Mouse (Mus musculus) testis, adult 2 months (tissue): ENCODE measurements around the gene Efhc1. TPM values are rescaled to one million over a fixed set of nuclear protein-coding genes. Genes with fewer than 3 reads are reported as not detected.

Experiments used
- H3K27ac ChIP-seq: fragments of 200-500 bp; 2 replicates; pipeline ENCODE4 v1.5.1; 2012; ENCODE audit warnings: low read depth, low read length; ENCODE audit not compliant: control insufficient read depth, insufficient read depth
- H3K27me3 ChIP-seq: fragments of 200-500 bp; 2 replicates; pipeline ENCODE4 v1.6.1; 2012; ENCODE audit warnings: mild to moderate bottlenecking, low read length, moderate library complexity; ENCODE audit not compliant: control insufficient read depth, insufficient read depth
- H3K36me3 ChIP-seq: fragments of 200-500 bp; 2 replicates; pipeline ENCODE4 v1.6.1; 2012; ENCODE audit warnings: mild to moderate bottlenecking, low read length; ENCODE audit not compliant: control insufficient read depth, insufficient read depth
- H3K4me1 ChIP-seq: fragments of 200-500 bp; 2 replicates; pipeline ENCODE4 v1.6.1; 2012; ENCODE audit warnings: low read length; ENCODE audit not compliant: control insufficient read depth, insufficient read depth
- H3K4me3 ChIP-seq: fragments of 200-500 bp; 2 replicates; pipeline ENCODE4 v1.5.1; 2012; ENCODE audit warnings: low read depth, mild to moderate bottlenecking, low read length, moderate library complexity, mixed read lengths; ENCODE audit not compliant: control insufficient read depth
- CTCF ChIP-seq: fragments of 200-500 bp; IDR thresholded peaks from 2 replicates; pipeline ENCODE4 v1.5.1; 2012; ENCODE audit warnings: low read depth, mild to moderate bottlenecking, inconsistent platforms, low read length, moderate library complexity; ENCODE audit not compliant: control insufficient read depth, insufficient read depth, insufficient replicate concordance
- POLR2A ChIP-seq: fragments of 200-500 bp; IDR thresholded peaks from 2 replicates; pipeline ENCODE4 v1.6.1; 2012; ENCODE audit warnings: low read depth, mild to moderate bottlenecking, inconsistent platforms, low read length, moderate library complexity; ENCODE audit not compliant: control insufficient read depth
- polyA plus RNA-seq: library from polyadenylated mRNA; depleted of rRNA; stranded (reverse); fragments of >200 nt; gene quantifications from 2 replicates; pipeline ENCODE4 v1.2.3, GENCODE M21; 2012

Efhc1 gene
- polyA plus RNA-seq, 1 experiment: 451 TPM

DNA sequence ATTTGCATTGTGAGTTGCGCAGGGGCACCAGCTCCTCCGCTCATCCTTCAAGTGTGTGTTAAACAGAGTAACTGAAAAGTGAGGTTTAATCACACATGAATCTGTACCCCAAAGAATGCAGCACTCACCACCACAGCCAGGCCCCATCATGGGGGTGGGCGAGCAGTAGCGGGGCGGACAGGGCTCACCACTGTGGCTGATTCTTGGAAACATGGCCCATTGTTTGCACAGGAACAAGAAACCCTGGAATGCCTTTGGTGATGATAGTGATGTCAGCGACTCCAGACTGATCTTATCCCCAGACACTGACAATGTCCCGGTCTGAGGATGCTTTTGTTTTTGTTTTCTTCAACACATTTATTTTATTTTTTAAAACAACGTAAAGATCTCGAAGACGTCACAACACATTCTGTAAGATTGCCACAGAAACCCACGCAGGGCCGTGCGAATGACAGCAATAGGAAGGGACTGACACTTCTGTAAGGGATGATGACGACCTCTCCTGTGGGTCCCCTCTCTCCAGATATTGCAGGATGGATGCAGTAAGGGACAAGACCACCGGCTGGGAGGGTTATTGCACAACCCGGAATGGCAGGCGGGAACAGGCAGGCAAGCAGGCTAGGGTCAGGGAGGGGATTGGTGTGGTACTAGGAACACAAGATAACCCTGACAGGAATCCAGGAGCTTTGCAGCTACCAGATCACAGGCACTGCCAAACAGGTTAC is 45.3 kb downstream of the Efhc1 start:
- peaks cover 1% of the 10 kb centered on the region; the same call in 1 of the 2 replicates for H3K36me3 ChIP-seq
- no peaks in the 10 kb centered on the region for H3K4me1 ChIP-seq
- H3K4me3 ChIP-seq: no peak overlapping the region
- no peak overlapping the region for H3K27ac ChIP-seq
- no peak for TF ChIP-seq POLR2A
- TF ChIP-seq CTCF: no peak
- H3K27me3 ChIP-seq: no peaks in the 10 kb centered on the region

DNA sequence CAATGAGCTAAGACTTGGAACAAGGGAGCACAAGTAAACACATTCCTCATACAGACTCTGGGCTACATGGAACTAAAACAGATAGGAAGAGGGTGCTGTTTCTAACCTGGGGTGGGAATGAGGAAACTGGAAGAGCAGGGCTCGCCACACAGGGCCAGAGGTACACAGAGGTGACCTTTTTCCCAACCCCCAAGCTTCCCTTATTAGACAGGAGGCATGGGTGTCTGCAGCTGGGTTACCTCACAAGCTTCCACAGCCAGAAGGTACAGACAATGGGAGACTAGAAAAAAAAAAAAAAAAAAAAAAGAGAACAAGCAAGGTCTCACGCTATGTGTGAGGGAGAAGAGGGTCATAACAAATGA is 45.9 kb downstream of the Efhc1 start:
- TF ChIP-seq CTCF (no peak), POLR2A (no peak)
- Histone ChIP-seq H3K27me3 (no peaks in the 10 kb centered on the region), H3K4me1 (no peaks in the 10 kb centered on the region), H3K27ac (no peak overlapping the region), H3K36me3 (peaks cover under 1% of the 10 kb centered on the region; the same call in 1 of the 2 replicates), H3K4me3 (no peak overlapping the region)

DNA sequence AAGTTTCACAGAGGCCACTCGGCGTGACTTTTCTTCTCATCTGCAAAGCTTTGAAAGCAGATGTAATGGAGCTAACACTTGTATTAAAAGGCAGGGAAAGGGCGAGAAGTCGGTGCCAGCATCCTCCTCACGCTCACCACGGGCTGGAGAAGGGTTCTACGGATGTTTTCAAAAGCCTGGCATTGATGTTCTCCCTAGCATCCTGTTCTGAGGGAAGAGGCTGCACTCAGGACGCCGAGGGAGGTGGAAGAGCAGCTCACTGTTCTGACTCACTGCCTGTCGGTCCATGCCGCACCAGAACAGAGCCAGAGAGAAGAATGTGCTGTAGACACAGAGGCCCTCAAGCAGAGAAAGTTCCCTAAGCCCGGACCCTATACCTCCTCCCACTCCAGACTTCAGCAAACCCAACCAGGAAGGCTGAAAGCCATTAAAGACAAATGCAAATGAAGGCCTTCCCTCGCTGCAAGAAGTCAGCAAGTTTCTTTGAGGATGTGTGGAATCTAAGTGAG is 46.5 kb downstream of the Efhc1 start:
- Histone ChIP-seq H3K27ac (no peak overlapping the region), H3K27me3 (no peaks in the 10 kb centered on the region), H3K4me3 (no peak overlapping the region), H3K4me1 (no peaks in the 10 kb centered on the region), H3K36me3 (no peaks in the 10 kb centered on the region)
- TF ChIP-seq POLR2A (no peak), CTCF (no peak)

DNA sequence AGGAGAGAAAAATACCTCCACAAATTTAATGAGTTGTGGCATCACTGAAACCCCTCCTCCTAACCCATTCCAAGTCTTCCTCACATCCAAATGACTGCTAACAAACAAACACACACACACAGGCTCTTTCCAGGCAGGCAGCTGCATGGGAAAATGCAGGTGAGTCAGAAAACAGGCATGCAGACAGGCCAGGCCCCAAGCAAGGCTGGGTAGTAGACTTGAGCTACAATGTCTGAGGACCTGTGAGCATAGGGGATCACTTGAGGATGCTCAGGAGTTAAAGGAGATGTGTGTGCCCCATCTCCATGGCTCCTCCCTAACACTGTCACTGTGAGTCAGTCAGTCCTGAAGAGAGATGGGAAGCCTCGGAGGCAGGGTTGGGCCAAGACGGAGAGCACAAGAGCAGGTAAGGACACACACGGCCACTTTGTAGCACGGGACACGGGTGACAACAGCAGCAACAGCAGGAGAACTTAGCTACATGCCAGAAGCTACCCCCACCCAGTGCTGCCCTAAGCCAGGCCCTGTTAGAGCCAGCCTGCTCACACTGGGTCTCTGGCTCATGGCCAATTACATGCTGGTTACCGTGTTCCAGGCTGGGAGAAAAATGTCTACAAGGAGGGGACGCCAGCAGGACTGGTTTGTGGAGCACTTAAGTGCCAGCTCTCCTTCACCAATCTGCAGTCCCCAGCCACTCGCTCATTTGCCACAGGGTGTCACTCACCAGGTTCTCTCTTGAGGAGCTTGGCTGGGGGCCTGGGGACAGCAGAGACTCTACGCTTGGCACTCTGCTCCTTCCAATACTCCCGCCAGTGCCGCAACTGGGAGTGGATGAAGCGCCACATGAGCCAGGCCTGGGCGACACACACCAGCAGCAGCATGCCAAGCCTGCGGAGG is 51.1 kb downstream of the Efhc1 start:
- H3K36me3 ChIP-seq: no peaks in the 10 kb centered on the region
- no peaks in the 10 kb centered on the region for H3K4me1 ChIP-seq
- no peak overlapping the region for H3K4me3 ChIP-seq
- H3K27me3 ChIP-seq: no peaks in the 10 kb centered on the region
- TF ChIP-seq POLR2A: no peak
- no peak for TF ChIP-seq CTCF
- no peak overlapping the region for H3K27ac ChIP-seq

DNA sequence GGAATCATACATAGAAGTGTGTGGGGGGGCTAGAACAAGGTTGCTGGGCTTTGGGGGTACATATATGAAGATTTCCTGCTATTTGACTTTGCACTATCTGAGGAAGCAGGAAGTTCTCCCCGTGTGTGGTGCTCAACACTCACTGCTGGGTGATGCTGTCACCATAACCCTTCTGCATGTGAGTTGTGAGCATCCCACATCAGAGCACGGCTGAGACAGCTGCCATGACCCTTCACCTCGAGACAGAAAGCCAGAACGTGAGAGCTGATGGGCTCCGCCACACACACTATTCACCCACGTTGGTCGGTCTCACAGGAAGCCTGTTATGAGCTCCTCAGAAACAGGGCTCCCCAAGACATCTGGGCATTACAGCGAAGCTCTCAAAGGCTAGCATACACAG is 53.2 kb downstream of the Efhc1 start:
- no peaks in the 10 kb centered on the region for H3K27me3 ChIP-seq
- H3K36me3 ChIP-seq: no peaks in the 10 kb centered on the region
- 0 out of 2 replicates have a peak, but pooled peaks cover 2% of the 10 kb centered on the region for H3K4me1 ChIP-seq
- no peak overlapping the region for H3K27ac ChIP-seq
- H3K4me3 ChIP-seq: no peak overlapping the region
- TF ChIP-seq CTCF: no peak
- TF ChIP-seq POLR2A: no peak

DNA sequence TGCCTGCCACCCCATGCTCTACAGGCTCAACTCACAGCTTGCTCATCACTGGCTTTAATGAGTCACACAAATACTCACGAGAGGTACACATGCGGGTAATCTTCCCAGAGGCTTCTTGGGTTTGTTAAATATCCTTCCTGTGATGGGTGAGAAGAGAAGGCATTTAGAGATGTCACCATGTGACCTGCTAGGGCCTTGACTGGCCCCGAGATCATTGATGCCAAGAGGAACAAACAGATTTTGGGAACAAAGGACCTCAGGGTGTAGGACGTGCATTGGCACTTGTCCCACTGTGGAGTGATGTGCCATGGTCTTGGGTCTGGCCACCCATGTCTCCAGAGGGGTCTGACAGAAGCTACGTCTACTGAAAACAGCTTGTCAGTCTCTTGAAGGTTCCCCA is 55.3 kb downstream of the Efhc1 start:
- Histone ChIP-seq H3K4me3 (no peak overlapping the region), H3K36me3 (no peaks in the 10 kb centered on the region), H3K4me1 (0 out of 2 replicates have a peak, but pooled peaks cover 2% of the 10 kb centered on the region), H3K27me3 (no peaks in the 10 kb centered on the region), H3K27ac (no peak overlapping the region)
- TF ChIP-seq CTCF (no peak), POLR2A (no peak)
